Mouse (Mus musculus) gastrocnemius, postnatal 14 days (tissue): ENCODE results near the gene Olfr722. TPM values are rescaled to one million over a fixed set of nuclear protein-coding genes. Genes with fewer than 3 reads are reported as not detected.
"Not testable (repeated sequence)": the region's sequence is repeated elsewhere in the genome, so short reads cannot be mapped to it uniquely, and the experiment has no call there.

ENCODE experiments used
- DNase-seq: peaks from one replicate; pipeline ENCODE4 v3.0.0; 2021; ENCODE audit warnings: mixed read lengths
- intact Hi-C: fragments of 180-260 bp; cut with DNase I; formaldehyde crosslinking; loops from one replicate; pipeline ENCODE4 v1.15.1; 2025; ENCODE audit warnings: low total_unique reads
- long read RNA-seq, 2 experiments: library from polyadenylated mRNA; stranded (forward); transcript quantifications; one replicate each; pipeline ENCODE4 v2.0.0; 2021
- total RNA-seq, 2 experiments: library from RNA; stranded (reverse); gene quantifications; 2 replicates each; pipeline ENCODE4 v1.2.3; 2021

Gene Olfr722
- not detected for total RNA-seq
- long read RNA-seq, experiment 1 = 0 reads
- long read RNA-seq, experiment 2 = 0 reads

- DNase-seq = no peak
- intact Hi-C loops = no loop called here
Measured at GRCm38 (mm10) chr14:49901899-49902298, at the start of gene Olfr722. Olfr722 (minus strand) TSS chr14:49901999.

GRCm38 (mm10) chr14:49931687-49932086 is 29.9 kb upstream of the Olfr722 start, which contains the start of gene Olfr723:
Olfr723 (minus strand) TSS chr14:49931787.
- DNase-seq, intact Hi-C loops: not testable (repeated sequence)

- no peak for DNase-seq
- intact Hi-C loops = no loop called here
Measured at GRCm38 (mm10) chr14:49860387-49860786, 41.4 kb downstream of the Olfr722 start.

Other genes starting within 250 kb of the Olfr722 start
- gene Armh4, start 118.6 kb downstream of the Olfr722 start, total RNA-seq = 1 to 10 TPM; 4.3 to 4.4 TPM
- gene Olfr723, start 29.8 kb upstream of the Olfr722 start, total RNA-seq = not detected
- not detected for gene Olfr724, start 61.3 kb upstream of the Olfr722 start, total RNA-seq
- not detected for gene Olfr725, start 138.4 kb upstream of the Olfr722 start, total RNA-seq
- not detected for gene Olfr726, start 189.0 kb upstream of the Olfr722 start, total RNA-seq
- not detected for gene Olfr727, start 221.2 kb upstream of the Olfr722 start, total RNA-seq
- gene Olfr728, start 240.7 kb upstream of the Olfr722 start, total RNA-seq = not detected